Mouse (Mus musculus): Measurements from ENCODE around the gene Eif3c.

The Eif3c gene

DNA sequence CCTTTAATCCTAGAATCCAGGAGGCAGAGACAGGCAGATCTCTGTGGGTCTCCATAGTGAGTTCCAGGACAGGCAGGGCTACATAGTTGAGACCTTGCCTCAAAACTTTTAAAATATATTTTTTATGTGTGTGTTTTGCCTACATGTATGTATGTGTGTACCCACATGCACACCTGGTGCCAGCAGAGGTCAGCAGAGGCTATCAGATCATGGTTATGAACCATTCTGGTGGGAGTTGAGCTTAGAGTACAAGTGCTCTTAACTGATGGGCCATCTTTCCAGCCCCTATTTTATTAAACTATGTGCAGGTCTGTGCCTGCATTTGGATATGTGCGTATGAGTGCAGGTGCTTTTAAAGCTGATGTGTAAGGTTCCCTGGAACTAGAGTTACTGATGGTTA is 11.4 kb downstream of the Eif3c start:
- no peak for DNase-seq (ENCODE audit: low spot score)

DNA sequence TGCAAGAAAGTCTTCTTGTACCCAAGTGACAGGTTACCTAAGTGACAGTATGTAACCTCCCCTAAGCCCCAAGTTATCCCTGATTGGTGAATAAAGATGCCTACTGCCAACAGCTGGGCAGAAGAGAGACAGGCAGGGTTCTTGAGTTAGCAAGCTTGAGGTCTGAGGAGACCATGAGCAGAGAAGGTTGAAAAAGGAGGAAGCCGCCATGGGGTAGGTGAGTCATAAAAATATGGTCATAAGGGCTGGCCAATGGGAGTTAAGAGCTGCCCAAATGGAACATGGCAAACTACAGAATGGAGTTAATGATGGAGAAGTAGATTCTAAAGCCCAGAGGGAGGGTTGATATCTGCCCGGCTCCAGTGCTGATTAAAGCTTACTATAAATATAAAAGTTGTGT is 20.6 kb downstream of the Eif3c start:
- DNase-seq (ENCODE audit: low spot score), result no peak

DNA sequence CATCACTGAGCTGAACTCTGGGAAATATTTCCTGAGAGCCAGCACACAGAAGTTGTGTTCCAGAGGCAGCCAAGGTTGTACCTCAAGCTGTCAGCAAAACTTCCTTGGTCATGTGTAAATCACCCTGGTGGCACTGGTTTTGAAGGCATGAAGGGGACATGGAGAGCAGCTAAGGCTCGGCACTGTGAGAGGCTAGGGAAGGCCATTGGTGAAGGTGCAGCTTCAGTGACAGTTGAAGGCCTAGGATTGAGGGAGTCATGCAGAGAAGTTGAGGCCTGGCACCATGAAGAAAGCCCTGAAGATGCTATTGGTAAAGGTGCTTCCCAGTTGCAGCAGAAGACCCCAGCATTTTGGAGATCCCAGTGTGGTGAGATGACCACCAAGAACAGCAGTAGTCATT is 24.6 kb downstream of the Eif3c start:
- DNase-seq (ENCODE audit: low spot score), result no peak

DNA sequence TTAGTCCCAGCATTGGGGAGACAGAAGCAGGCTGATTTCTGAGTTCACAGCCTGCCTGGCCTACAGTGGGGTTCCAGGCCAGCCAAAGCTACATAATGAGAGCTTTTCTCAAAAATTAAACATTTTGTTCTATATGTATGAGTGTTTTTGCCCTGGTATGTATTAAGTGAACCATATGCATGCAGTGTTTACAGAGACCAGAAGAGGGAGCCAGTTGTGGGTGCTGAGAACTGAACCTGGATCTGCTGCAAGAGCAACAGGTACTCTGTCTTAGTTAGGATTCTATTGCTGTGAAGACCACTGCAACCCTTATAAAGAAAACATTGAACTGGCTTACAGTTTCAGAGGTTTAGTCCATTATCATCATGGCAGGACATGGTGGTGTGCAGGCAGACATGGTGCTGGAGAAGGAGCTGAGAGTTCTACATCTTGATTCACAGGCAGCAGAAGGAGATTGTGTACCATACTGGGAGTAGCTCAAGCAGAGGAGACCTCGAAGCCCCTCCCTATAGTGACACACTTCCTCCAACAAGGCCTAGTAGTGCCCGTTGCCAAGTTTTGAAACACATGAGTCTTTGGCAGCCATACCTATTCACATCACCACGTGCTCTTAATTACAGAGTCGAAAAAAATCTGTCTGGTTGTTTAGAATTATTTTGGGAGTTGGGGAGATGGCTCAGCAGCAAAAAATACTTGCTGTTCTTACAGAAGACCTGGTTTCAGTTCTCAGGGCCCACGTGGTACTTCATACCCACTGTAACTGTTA is 28.2 kb downstream of the Eif3c start:
- peak; percentile 64 for DNase-seq (ENCODE audit: low spot score)

DNA sequence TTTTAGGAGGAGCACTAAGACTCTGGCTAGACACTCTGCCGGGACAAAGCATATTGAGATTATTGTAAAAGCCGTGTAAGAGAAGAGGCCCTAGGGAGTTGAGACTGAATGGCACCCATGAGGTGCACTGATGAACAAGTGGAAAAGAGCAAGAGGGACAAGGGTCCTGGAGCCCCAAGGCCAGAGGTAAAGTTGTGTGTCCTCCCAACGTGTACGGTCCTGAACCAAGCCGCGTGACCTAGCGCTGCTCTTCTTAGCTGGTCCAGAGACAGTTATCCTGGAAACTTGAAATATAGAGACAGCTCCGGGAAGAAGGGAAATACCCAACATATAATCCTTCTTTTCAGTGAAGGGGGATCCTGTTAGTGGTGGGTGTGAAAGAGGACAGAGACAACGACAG is 29.7 kb downstream of the Eif3c start:
- DNase-seq (ENCODE audit: low spot score), result peak; percentile 12

DNA sequence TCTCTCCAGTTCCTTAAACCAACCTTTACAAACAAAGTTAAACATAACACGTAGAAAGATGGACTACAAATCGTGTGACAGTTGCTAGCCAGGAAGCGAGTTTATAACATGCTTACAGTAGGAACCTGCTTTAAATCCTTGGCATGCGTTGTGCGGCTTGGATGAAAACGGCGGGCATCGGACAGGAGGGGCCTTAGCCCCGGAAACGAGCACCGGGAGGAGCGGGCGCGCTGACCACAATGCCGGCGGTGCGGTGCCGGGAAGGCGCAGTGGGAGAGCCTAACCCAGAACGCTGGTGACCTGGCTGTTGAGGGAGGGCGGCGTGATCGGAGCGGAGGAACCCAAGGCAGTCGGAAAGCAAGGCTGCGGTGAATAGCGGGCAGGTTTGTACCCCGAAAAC is 30.4 kb downstream of the Eif3c start:
- DNase-seq (ENCODE audit: low spot score), result peak; percentile 52

DNA sequence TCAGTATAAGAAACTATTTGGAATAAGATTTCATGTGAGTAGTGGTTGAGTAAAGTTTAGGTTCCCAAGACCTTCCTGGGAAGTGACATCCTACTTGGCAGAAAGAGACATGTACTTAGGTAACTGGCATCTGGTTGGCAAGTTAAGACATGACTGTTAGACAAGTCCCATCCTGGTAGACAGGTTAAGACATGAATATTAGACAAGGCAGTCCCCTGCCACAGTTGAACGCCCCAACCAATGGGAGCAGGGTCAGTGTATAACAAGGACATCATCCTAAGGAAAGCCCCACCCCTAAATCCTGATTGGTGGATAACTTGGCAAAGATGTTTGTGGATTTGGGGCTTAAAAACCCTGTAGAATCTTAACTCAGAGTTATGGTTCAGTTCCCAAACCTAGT is 32.8 kb downstream of the Eif3c start:
- no peak for DNase-seq (ENCODE audit: low spot score)

DNA sequence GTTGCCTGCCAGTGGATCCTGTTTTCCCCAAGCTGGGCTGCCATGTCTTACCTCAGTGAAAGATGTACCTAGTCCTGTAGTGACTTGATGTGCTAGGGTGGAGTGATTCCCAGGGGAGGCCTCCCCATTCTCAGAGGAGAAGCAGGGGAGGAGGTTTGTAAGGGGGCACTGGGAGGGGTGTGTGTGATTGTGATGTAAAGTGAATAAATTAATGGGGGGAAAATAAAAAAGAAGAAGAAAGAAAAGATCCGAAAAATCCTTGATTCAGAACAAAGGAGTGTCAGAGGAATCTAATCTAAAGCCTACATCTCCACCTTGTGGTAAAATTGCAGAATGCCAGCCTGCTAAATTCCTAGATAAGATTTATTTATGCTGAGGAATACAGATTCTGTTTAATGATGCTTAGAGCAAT is 38.0 kb downstream of the Eif3c start:
- DNase-seq (ENCODE audit: low spot score), result peak; percentile 87

DNA sequence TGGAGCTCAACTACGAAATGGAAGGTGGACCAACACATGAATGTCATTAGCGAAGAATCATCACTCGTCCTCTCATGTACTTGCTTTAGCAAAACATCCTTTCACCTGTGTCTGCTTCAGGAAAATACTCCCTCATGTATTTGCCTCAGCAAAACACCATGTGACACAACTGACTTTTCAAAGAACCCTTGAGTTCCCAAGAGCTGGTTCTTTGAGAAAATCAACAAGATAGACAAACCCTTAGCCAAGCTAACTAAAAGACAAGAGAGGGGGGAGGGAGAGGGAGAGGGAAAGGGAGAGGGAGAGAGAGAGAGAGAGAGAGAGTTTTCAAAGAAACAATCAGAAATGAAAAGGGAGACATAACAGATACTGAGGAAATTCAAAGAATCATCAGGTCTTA is 42.9 kb downstream of the Eif3c start:
- DNase-seq (ENCODE audit: low spot score), result no peak

DNA sequence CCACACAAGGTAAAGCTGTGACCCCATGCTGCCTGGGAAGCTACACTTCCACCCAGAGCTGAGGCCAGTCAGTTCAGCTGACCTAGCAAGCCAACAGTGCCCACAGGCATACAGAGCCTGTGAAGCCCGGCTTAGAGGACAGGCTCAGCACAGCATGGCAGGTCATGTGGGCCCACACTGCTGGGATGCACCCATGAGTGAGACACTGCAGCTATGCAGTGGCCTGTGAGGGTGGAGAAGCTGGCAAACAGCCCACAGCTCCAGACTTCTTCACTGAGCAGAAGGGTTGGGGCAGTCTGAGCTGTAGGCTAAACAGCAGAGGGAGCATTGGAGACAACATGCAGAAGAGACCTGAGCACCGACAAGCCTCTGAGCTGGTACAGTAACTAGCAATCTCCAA is 46.7 kb downstream of the Eif3c start:
- DNase-seq (ENCODE audit: low spot score), result no peak

DNA sequence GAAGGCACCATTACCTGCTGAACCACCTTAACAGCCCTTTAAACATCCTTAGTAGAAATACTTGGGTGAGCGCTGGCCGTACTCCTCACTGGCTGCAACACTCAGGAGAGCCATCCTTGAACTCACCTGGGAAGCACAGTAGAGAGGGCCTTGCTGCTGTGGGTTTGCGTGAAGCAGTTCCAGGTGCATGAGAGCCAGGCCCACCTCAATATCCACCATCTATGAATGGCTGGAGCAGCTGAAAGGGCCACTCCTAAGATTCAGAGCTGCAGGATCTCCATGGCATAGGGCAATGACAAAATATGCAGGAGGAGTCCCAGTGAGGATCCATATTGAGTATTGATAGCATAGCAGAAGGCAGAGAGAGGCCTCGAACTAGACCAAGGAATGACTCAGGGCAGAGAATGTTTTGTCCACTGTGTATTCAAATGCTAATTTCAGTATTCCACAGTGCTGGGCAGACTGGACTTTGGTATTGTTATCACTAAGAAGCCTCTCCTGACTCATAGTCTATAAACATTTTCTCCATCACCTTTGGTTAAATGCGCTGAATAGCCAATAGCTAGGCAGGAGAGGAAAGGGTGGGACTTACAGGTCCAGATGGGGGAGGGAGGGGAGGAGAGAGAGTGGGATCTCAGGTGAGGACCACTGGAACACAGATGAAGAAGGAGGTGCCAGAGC is 47.8 kb downstream of the Eif3c start:
- DNase-seq (ENCODE audit: low spot score), result no peak

DNA sequence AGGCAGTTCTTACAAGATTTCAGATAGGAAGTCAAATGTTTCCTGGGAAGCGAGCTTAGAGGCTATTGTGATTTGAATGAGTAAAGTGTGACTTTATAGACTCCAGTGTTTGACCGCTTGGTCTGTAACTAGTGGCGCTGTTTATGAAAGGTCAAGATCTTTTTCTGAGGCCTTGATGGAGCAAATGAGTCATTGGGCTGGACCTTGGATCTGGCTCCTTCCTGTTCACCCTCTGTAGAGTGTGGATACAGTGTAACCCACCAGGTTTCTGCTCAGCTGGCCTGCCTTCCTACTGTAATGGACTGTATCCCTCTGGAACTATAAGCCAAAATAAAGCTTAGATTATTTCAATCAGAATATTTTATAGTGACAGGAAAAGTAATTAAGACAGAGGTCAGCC is 54.9 kb downstream of the Eif3c start:
- no peak for DNase-seq (ENCODE audit: low spot score)

DNA sequence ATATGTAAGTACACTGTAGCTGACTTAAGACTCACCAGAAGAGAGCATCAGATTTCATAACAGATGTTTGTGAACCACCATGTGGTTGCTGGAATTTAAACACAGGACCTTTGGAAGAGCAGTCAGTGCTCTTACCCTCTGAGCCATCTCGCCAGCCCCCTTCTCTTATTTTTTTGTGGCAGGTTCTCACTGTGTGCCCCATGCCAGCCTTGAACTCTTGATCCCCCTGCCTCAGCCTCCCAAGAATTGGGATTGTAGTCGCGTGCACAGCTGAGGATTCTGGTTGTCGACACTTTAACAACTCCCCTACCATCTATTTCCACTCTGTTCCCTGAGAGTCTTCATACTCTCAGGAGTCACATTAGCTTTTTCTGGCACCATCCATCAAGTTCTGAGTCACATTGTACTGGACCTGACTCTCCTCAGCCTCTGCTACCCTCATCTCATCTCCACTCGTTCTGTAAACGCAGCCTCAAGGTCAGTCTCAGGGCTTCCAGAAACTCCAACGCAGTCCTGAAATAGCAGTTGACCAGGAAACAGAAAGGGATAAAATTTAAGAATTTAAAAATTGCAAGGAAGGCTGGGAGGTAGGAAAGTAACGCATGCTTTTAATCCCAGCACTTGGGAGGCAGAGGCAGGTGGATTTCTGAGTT is 59.0 kb downstream of the Eif3c start:
- no peak for DNase-seq (ENCODE audit: low spot score)

DNA sequence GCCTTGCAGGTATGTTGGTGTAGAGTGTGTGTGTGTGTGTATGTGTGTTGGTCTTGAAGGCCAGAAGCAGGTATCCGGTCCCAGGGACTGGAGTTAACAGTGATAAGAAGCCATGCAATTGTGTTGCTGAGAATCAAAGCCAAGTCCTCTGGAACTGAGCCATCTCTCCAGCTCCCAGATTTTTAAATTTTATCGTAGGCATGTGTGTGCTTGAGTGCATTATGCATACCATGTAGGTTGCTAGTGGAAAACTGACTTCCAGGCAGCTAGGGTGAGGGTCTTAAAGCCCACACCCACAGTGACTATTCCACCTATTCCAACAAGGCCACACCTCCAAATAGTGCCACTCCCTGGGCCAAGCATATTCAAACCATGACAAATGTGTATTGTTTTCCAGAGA is 61.3 kb downstream of the Eif3c start:
- DNase-seq (ENCODE audit: low spot score), result no peak

DNA sequence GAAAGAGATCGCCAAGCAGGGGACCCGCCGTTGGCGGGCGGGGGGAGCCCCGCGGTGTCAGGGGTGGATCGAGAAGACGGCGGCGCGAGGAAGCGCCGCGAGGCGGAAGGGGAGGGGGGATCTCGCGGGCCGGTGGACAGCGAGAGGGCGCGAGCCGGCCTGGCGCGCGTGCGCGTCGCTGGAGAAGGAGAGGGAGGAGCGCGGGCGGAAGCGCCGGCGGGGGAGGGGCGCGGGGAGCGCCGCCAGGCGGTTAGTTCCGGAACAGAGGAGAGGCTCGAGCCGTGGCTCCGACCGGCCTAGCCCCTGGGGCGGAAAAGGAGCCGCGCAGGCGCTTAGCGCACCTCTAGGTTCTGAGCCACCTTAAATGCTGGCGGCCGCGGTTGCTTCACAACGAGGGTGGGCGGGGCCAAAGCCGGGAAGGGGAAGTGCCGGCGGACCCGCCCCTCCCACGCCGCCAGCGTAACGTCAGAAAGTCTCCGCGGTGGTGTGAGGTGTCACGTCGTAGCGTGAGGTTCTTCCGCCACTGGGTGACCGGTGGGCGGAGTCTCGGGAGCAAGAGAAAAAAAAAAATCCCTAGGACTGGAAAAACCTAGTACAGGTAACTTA is 62.8 kb downstream of the Eif3c start, which contains the start of gene Atxn2l:
TSS of gene Atxn2l (minus strand) at position 165 of the 606 bp plus-strand sequence.
- peak; percentile 99 for DNase-seq (ENCODE audit: low spot score)

DNA sequence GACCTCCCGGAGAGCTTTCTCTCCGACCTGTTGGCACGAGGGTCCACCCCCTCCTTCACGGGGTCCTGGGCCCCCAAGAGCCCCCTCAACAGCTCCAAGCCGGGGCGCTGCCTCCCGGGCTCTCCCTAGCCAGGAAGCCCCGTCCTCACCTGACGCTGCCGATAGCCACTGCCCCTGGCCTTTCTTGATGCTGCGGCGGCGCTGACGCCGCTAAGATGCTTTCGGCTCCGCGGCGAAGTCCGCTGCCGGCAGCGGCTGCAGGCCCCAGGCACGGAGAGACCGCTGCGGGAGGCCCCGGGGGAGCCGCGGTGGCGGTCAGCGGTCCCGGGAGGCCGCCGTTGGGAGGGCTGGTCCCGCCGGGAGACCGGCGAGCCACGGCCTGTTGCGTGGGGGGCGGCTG is 63.5 kb downstream of the Eif3c start:
- no peak for DNase-seq (ENCODE audit: low spot score)

DNA sequence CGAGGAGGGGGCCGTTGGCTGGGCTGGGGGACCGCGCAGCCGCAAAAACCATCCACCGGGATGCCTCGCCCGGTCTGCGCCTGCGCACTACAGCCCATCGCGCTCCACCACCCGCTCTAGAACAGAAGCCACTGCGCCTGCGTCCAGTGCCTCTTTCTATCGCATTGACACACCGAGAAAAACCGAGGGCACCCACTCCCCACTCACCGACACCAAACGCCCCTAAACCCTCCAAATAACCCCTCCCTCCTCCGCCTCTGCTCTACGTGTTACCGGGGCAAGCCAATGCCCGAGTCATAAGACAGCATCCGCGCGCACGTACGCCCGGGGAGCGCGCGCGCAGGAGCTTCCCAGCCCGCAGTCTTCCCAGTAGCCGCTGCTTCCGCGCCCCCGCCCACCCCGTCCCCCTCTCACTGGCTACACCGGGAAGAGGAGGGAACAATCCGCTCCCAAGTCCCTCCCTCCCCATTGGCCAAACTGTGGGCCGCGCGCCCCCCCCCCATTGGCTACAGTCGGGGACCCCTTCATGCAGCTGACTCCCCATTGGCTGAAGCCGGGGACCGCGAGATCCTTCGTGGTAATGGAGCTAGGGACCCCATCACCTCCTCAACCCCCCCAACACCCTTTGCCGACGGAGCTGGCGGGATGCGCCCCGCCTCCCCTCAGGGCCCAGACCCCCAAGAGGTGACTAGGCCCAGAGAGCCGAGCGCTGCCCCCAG is 64.0 kb downstream of the Eif3c start:
- peak; percentile 97 for DNase-seq (ENCODE audit: low spot score)

DNA sequence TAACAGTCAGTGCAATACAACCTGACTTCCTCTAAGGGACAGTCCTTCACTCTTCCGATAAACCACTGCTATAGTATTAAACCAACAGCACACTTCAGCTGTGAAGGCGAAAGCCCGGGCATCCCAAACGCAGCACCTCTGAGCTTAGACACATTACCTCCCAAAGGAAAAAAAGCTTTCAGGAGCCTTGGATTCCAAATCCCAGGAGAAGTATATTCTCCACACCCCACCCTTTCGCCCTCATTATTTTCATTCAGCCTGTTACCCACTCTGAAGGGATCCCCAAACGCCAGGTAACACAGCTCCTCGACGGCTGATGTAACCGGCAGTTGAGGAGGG is 64.6 kb downstream of the Eif3c start:
- no peak for DNase-seq (ENCODE audit: low spot score)

DNA sequence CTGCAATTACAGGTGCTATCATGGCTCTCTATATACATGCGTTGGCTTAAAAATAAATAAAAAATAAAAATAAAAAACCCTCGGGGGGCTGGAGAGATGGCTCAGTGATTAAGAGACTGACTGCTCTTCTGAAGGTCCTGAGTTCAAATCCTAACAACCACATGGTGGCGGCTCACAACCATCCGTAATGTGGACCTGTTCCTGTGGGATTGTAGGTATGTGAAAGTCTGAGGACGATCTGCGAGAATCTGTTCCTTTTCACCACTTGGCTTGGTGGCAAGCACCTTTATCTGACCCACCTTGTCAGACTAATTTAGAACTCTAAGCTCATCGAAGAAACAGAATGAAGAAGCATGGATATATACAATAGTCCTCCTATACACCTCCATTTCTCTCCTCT is 66.8 kb downstream of the Eif3c start:
- DNase-seq (ENCODE audit: low spot score), result no peak

DNA sequence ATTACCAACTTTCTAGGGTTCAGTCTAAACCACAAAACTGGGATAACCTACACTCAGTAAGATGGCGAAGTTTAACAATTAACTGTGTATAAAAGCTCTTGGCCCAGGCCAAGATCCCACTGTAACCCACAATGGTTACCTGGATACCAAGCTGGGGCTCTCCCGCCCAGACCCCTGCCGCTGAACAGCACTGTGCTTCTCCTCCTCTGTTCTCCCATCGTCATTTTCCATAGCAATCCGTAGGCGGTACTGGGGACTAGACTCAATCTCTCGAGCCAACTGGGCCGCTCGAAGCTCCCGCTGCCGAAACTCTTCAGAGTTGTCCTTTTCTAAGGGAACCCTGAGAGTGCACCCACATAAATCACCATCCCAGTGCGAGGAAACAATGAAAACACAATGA is 68.2 kb downstream of the Eif3c start:
- no peak for DNase-seq (ENCODE audit: low spot score)

DNA sequence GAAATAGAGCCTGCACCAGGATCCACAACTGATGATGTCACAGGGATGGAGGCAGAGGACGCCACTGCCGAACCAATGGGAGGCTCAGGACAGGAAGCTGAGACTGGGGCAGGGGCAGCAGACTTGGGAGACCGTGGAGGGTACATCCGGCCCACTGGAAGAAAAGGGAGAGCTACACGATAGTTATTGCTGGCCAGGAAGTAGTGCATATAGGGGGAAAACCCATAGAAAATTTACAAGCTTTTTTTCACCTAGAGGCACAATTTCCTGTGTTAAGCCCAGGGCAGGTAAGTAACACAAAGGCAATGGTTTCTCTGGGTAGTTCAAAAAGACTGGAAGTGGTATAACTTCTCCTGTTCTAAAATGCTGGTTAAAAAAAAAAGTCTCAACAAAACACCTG is 69.7 kb downstream of the Eif3c start:
- no peak for DNase-seq (ENCODE audit: low spot score)
